Mouse (Mus musculus) CH12.LX (cell line): ENCODE measurements around the gene Opcml. TPM values are rescaled to one million over a fixed set of nuclear protein-coding genes. Genes with fewer than 3 reads are reported as not detected.

Source experiments
- DNase-seq: peaks from one replicate; pipeline ENCODE4 v3.0.0-alpha.2; 2013; ENCODE audit errors: extremely low read depth
- H3K27ac ChIP-seq: 2 replicates; pipeline ENCODE4 v1.5.1; 2012; ENCODE audit warnings: low read depth, mild to moderate bottlenecking, control low read depth, moderate library complexity; ENCODE audit not compliant: insufficient read depth
- H3K27me3 ChIP-seq: replicated peaks from 2 replicates; pipeline ENCODE3; 2012; ENCODE audit warnings: inconsistent platforms
- H3K36me3 ChIP-seq, 2 experiments: replicated peaks in 1 of 2; 2 replicates each; pipeline versions ENCODE3 to v1.6.1; 2012; ENCODE audit warnings: inconsistent platforms in 1 of 2, low read length in 1 of 2, mild to moderate bottlenecking in 1 of 2, mixed read lengths in 1 of 2, moderate library complexity in 1 of 2; ENCODE audit not compliant: control insufficient read depth in 1 of 2, insufficient read depth in 1 of 2
- H3K4me1 ChIP-seq, 2 experiments: 2 replicates each; pipeline ENCODE4 v1.6.1; 2012; ENCODE audit warnings: inconsistent platforms in 1 of 2, moderate library complexity in 1 of 2; ENCODE audit not compliant: insufficient read depth in 2 of 2, control insufficient read depth in 1 of 2
- H3K4me2 ChIP-seq: 2 replicates; pipeline ENCODE4 v1.6.1; 2012; ENCODE audit warnings: low read depth, mild to moderate bottlenecking, control low read depth; ENCODE audit not compliant: poor library complexity, insufficient read depth, severe bottlenecking
- H3K4me3 ChIP-seq, 3 experiments: fragments of 150-350 bp in 1 of 3; sonication (generic) in 1 of 3; replicated peaks in 1 of 3; 2 replicates each; pipeline versions ENCODE3 to v1.5.1; 2011 to 2012; ENCODE audit warnings: low read depth in 2 of 3, low read length in 2 of 3, mild to moderate bottlenecking in 2 of 3, moderate library complexity in 2 of 3, control low read depth in 1 of 3, improper control_type of control experiment in 1 of 3, inconsistent platforms in 1 of 3, mixed read lengths in 1 of 3; ENCODE audit not compliant: poor library complexity in 1 of 3
- H3K79me2 ChIP-seq: replicated peaks from 2 replicates; pipeline ENCODE4 v1.6.1; 2012; ENCODE audit warnings: mild to moderate bottlenecking, moderate library complexity; ENCODE audit not compliant: control insufficient read depth, poor library complexity, insufficient read depth, severe bottlenecking; ENCODE audit errors: extremely low read depth
- H3K9ac ChIP-seq: 2 replicates; pipeline ENCODE4 v1.6.1; 2012; ENCODE audit warnings: low read depth, mild to moderate bottlenecking, control low read depth, moderate library complexity; ENCODE audit not compliant: insufficient read depth
- H3K9me3 ChIP-seq: replicated peaks from 2 replicates; pipeline ENCODE3; 2012; ENCODE audit warnings: low read length, inconsistent platforms, mixed read lengths
- BHLHE40 ChIP-seq: IDR thresholded peaks from 2 replicates; pipeline ENCODE4 v1.6.1; 2011; ENCODE audit warnings: mild to moderate bottlenecking, low read depth, low read length, improper control_type of control experiment
- CHD2 ChIP-seq: IDR thresholded peaks from 2 replicates; pipeline ENCODE4 v1.6.1; 2011; ENCODE audit warnings: low read length, improper control_type of control experiment
- CTCF ChIP-seq, 2 experiments: IDR thresholded peaks in 1 of 2; conservative IDR thresholded peaks in 1 of 2; 2 replicates each; pipeline ENCODE4 v1.5.1; 2011 to 2012; ENCODE audit warnings: low read depth in 2 of 2, low read length in 2 of 2, improper control_type of control experiment in 1 of 2, inconsistent platforms in 1 of 2, mild to moderate bottlenecking in 1 of 2, moderate library complexity in 1 of 2
- E2F4 ChIP-seq: IDR thresholded peaks from 2 replicates; pipeline ENCODE4 v1.6.1; 2011; ENCODE audit warnings: low read depth, low read length, improper control_type of control experiment; ENCODE audit not compliant: insufficient replicate concordance
- GABPA ChIP-seq: IDR thresholded peaks from 2 replicates; pipeline ENCODE4 v1.6.1; 2012; ENCODE audit warnings: low read depth, low read length, improper control_type of control experiment, inconsistent platforms; ENCODE audit not compliant: insufficient replicate concordance
- IRF4 ChIP-seq: IDR thresholded peaks from 2 replicates; pipeline ENCODE4 v1.6.1; 2014; ENCODE audit warnings: low read depth, mild to moderate bottlenecking, inconsistent platforms, low read length, improper control_type of control experiment
- JUN ChIP-seq: IDR thresholded peaks from 2 replicates; pipeline ENCODE4 v1.6.1; 2011; ENCODE audit warnings: low read depth, mild to moderate bottlenecking, low read length, improper control_type of control experiment, moderate library complexity; ENCODE audit not compliant: insufficient read depth
- JUND ChIP-seq: conservative IDR thresholded peaks from 2 replicates; pipeline ENCODE4 v1.6.1; 2011; ENCODE audit warnings: low read depth, low read length, improper control_type of control experiment
- KAT2A ChIP-seq: IDR thresholded peaks from 2 replicates; pipeline ENCODE4 v1.6.1; 2012; ENCODE audit warnings: low read length, improper control_type of control experiment, inconsistent platforms; ENCODE audit not compliant: insufficient replicate concordance
- MAZ ChIP-seq: IDR thresholded peaks from 2 replicates; pipeline ENCODE4 v1.6.1; 2012; ENCODE audit warnings: low read depth, mild to moderate bottlenecking, inconsistent platforms, low read length, improper control_type of control experiment, moderate library complexity
- MEF2A ChIP-seq: IDR thresholded peaks from 2 replicates; pipeline ENCODE4 v1.6.1; 2014; ENCODE audit warnings: low read depth, mild to moderate bottlenecking, inconsistent platforms, low read length, improper control_type of control experiment, borderline replicate concordance
- MYC ChIP-seq: IDR thresholded peaks from 2 replicates; pipeline ENCODE4 v1.6.1; 2011; ENCODE audit warnings: low read depth, mild to moderate bottlenecking, improper control_type of control experiment, low read length
- NELFE ChIP-seq: IDR thresholded peaks from 2 replicates; pipeline ENCODE4 v1.6.1; 2011; ENCODE audit warnings: low read depth, low read length, improper control_type of control experiment
- NRF1 ChIP-seq: IDR thresholded peaks from 2 replicates; pipeline ENCODE4 v1.6.1; 2014; ENCODE audit warnings: low read depth, mild to moderate bottlenecking, inconsistent platforms, low read length, improper control_type of control experiment, moderate library complexity
- POLR2A ChIP-seq: IDR thresholded peaks from 2 replicates; pipeline ENCODE4 v1.6.1; 2011; ENCODE audit warnings: low read depth, mild to moderate bottlenecking, improper control_type of control experiment, low read length
- RAD21 ChIP-seq: IDR thresholded peaks from 2 replicates; pipeline ENCODE4 v1.6.1; 2011; ENCODE audit warnings: low read depth, mild to moderate bottlenecking, low read length, improper control_type of control experiment, moderate library complexity
- SIN3A ChIP-seq: IDR thresholded peaks from 2 replicates; pipeline ENCODE4 v1.6.1; 2012; ENCODE audit warnings: low read length, improper control_type of control experiment, inconsistent platforms
- UBTF ChIP-seq: IDR thresholded peaks from 2 replicates; pipeline ENCODE4 v1.6.1; 2012; ENCODE audit warnings: low read depth, mild to moderate bottlenecking, inconsistent platforms, low read length, improper control_type of control experiment, moderate library complexity
- dilution Hi-C: fragments of 300-500 bp; cut with MboI; formaldehyde crosslinking; loops from 2 replicates; pipeline ENCODE4 v1.14.3; 2020; ENCODE audit warnings: low sequenced_read_pairs; ENCODE audit not compliant: extremely low pct_unique_long_range_greater_than_20kb, extremely low pct_ligation_motif_present
- in situ Hi-C: fragments of 300-500 bp; cut with MboI; formaldehyde crosslinking; loops from 3 replicates; pipeline ENCODE4 v1.14.3; 2019; ENCODE audit warnings: low sequenced_read_pairs, low pct_ligation_motif_present, low pct_unique_long_range_greater_than_20kb, mixed read lengths
- polyA plus RNA-seq: library from polyadenylated mRNA; unstranded; fragments of >175 nt; gene quantifications from 2 replicates; pipeline ENCODE4 v1.2.1, GENCODE M21; 2012; ENCODE audit warnings: low read depth; ENCODE audit not compliant: insufficient read length
- total RNA-seq, 2 experiments: library from RNA; depleted of rRNA; stranded (reverse); fragments of 300-350 nt in 1 of 2; fragments of >200 nt in 1 of 2; gene quantifications; 2 replicates each; pipeline ENCODE4 v1.2.3; 2012 to 2014

The Opcml gene
- total and polyA plus RNA-seq, 3 experiments = 0.34 to 0.60 TPM; not detected in 1

DNA sequence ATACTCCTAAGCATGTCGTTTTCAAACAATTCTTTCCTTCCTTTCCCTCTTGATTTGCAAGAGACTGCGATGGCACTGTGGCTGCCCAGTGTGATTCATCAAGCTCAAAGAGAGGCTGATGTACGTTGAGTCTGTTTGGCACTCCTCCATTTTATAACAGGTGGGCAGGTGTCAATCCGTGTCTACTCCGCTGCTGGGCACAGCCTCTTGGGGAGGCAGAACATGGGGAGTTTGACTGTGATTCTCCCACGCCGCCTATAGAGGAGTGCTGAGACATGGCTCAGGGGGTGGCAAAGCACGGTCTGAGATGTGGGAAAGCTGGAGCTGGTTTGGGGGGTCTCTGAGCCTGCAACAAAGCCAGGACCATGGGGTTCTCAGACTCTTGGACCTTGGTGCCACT is 513.1 kb downstream of the Opcml start:
- H3K36me3 ChIP-seq = no peaks in the 10 kb centered on the region
- H3K4me3 ChIP-seq = no peak overlapping the region
- DNase-seq = no peak
- H3K9me3 ChIP-seq = peaks cover 45% of the 10 kb centered on the region
- no peaks in the 10 kb centered on the region for H3K79me2 ChIP-seq
- no peaks in the 10 kb centered on the region for H3K27me3 ChIP-seq
- H3K9ac ChIP-seq = no peak overlapping the region
- in situ Hi-C loops (no loop called here), dilution Hi-C loops (no loop called here)
- no peak overlapping the region for H3K27ac ChIP-seq
- H3K4me1 ChIP-seq = no peaks in the 10 kb centered on the region
- no peak for TF ChIP-seq KAT2A
- no peak for TF ChIP-seq JUND
- TF ChIP-seq NELFE = no peak
- TF ChIP-seq CHD2 = no peak
- TF ChIP-seq POLR2A = no peak
- no peak for TF ChIP-seq UBTF
- TF ChIP-seq GABPA = no peak
- no peak for TF ChIP-seq MEF2A
- no peak overlapping the region for H3K4me2 ChIP-seq

DNA sequence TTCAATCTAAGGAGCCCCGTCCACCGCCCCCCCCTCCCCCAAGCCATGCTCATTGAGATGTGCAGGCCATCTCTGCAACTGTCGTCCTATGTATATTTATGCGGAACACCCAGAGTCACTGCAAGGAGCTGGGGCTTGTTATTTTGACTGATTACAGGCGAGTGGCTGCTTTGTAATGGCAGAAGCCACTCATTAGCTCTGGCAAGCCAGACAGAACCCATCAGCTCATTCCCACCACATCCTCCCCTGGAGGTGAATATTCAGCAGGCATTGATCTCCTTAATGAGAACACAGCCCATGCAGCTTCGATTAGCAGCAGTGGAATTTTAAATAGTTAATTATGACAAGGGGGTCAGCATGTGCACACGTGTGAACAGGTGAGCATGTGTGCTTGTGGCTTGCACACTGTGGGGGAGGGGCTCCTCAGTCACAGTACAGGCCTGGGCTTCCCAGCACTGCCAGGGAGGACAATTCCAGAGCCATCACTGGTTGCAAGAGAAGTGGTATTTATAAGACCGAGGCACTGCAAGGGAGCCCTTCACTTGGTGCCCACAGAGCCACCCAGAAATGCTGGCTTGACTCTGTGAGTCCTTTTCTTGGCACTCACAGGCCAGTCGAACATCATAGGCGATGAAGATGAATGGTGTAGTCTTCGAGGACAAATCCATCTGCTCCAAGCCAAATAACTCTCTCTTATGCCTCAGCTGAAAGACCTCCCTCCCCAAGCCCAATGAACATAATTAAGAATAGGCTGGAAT is 516.0 kb downstream of the Opcml start:
- Histone ChIP-seq H3K27me3 (no peaks in the 10 kb centered on the region), H3K27ac (no peak overlapping the region), H3K9me3 (peaks cover 37% of the 10 kb centered on the region), H3K9ac (no peak overlapping the region), H3K4me1 (no peaks in the 10 kb centered on the region), H3K4me2 (no peak overlapping the region), H3K79me2 (no peaks in the 10 kb centered on the region), H3K36me3 (no peaks in the 10 kb centered on the region), H3K4me3 (no peak overlapping the region)
- dilution Hi-C loops = no loop called here
- in situ Hi-C loops = no loop called here
- DNase-seq = no peak
- TF ChIP-seq E2F4 (no peak), JUN (no peak), UBTF (no peak), IRF4 (no peak), NRF1 (no peak), BHLHE40 (no peak)

DNA sequence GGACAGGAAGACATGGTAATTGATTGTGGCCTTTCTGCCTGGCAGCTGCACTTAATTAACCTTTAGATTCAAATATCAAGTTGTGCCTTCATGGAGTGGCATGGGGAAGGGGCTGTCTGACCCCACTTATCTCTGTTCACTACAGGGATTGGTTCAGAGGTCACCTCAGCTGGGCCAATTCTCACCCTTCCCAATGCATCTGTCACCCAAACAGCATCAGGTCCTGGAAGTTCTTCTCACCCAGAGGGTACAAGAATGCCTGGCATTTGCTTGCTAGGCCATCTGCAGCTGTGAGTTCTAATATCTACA is 516.5 kb downstream of the Opcml start:
- dilution Hi-C loops = no loop called here

More for the DNA sequence above, 516.5 kb downstream of the Opcml start:
- Histone ChIP-seq H3K4me1 (no peaks in the 10 kb centered on the region), H3K4me2 (no peak overlapping the region), H3K79me2 (no peaks in the 10 kb centered on the region), H3K27ac (no peak overlapping the region), H3K9me3 (peaks cover 35% of the 10 kb centered on the region), H3K9ac (no peak overlapping the region), H3K4me3 (no peak overlapping the region), H3K27me3 (no peaks in the 10 kb centered on the region), H3K36me3 (no peaks in the 10 kb centered on the region)
- no peak for DNase-seq
- TF ChIP-seq SIN3A (no peak), IRF4 (no peak), CTCF (conservative IDR thresholded peaks at IDR 0.05 in 1 of 2, IDR thresholded peaks at IDR 0.05 in 1 of 2; ENCODE audit: low read depth in 2 of 2, low read length in 2 of 2) (no peak), JUND (no peak), MYC (no peak), E2F4 (no peak), RAD21 (no peak), JUN (no peak), MAZ (no peak), CHD2 (no peak)
- in situ Hi-C loops = no loop called here
